Mouse (Mus musculus): ENCODE data around the gene Lman2l.

The Lman2l gene

DNA sequence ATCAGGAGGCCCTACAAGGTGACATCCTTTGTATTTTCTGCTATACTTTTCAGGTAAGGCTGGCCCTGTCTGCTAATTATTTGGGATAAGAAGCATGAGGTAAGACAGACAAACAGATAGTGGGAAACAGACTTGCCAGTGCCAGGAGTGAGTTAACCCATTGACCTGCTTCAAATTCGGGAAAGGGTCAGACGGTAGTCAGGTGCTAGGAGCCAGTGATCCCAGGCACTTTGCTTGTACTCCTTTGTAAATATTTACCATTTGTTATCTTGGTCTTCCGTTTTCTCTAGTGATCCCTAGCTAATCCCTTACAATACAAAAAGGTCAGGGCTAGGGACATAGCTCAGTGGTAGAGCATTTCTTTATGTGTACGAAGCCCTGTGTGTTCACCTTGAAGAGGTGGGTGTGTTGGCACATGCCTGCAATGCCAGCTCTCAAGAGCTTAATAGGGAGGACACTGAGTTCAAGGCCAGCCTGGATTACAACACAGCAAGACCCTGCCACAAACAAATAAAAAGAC lies 20.6 kb upstream of the Lman2l start:
- no peak for ATAC-seq (ENCODE audit: insufficient number of reproducible peaks, low FRiP score, low TSS enrichment)

DNA sequence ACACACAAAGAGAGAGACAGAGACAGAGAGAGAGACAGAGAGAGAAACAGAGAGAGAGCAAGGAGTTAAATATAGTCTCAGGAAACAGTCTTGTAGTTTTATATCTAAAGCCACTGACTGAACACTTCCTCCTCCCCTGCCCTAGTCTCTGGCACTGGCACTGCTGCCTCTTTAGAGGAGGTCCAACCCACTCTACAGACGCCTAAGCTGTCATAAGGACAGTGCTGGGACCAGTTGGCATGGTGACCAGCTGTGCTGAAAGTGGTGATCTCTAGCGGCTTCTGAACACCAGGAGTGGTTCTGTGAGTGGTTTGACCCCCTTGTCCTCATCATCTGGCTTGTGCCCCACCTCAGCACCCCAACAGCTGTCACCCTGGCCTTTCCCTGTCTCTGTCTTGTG lies 16.8 kb upstream of the Lman2l start:
- ATAC-seq (ENCODE audit: insufficient number of reproducible peaks, low FRiP score, low TSS enrichment), result no peak

DNA sequence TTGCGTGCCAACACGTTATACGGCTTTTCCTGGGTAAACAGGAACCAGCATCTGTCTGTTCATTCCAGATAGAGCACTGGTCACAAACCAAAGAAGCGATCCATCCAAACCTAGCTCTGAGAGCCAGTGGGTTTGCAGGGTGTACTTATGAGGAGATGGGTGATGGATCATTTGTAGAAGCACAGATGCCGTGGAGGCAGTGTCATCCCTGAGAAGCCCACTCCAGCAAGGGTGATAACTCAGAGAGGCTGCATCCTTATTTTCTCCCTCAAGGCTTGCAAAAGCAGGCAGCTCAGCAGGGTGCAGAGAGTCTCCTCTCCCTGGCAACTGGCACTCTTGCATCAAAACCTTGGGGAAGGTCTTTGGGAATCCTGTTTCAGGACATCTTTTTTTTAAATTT lies 13.1 kb upstream of the Lman2l start:
- no peak for ATAC-seq (ENCODE audit: insufficient number of reproducible peaks, low FRiP score, low TSS enrichment)

DNA sequence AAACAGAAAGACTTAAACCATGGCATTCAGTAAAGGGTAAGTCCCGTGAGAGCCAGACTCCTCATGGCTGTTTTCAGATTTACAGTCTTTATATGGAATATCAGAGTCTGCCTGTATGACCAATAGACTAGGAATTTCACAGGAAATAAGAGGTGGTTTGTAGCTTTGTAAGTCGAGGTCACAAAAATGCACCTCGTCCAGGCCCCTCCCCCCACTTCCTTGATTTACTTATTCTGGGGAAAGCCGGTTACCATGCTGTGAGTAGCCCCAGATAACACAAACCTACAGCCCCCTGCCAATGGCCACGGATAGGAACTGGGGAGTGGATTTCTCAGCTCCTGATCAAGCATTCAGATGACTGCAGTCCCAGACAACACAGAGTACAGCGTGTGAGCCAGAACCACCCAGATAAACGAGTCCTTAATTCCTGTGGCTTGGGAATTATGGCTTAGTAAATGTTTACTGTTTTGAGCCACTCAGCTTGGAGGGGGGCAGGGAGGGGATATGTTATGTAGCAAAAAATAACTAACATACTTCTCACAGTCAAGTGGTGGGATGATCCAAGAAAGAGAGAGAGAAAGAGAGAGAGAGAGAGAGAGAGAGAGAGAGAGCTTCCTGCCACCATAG lies 12.4 kb upstream of the Lman2l start:
- no peak for ATAC-seq (ENCODE audit: insufficient number of reproducible peaks, low FRiP score, low TSS enrichment)

DNA sequence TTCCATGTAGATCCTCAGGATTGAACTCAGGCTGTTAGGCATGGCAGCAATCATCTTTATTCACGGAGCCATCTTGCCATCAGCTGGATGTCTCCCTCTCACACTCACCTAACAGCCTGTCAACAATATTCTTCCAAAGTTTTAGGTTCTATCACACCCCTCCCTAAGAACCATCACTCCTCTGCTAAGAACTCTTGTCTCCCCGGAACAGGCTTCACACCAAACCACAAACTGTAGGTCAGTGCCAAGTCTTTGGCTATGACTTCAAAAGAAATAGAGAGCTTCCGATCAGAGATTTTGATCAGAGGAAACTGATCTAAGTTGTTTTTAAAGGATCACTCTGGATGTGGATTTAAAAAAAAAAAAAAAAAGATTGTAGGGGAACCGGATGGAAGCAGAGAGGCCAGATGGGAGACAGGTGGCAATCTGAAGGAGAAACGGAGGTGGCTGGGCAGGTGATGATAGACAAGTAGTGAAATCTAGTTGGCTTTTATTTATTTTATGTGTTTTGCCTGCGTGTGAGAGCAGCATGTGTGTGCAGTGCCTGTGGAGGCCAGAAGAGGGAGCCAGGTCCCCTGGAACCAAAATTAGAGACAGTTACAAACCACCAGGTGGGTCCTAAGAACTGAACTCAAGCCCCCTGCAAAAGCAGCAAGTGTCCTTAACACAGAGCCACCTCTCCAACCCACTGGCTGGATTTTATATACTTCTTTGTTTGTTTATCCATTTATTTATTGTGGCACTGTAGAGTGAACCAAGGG lies 9.2 kb upstream of the Lman2l start:
- no peak for ATAC-seq (ENCODE audit: insufficient number of reproducible peaks, low FRiP score, low TSS enrichment)

DNA sequence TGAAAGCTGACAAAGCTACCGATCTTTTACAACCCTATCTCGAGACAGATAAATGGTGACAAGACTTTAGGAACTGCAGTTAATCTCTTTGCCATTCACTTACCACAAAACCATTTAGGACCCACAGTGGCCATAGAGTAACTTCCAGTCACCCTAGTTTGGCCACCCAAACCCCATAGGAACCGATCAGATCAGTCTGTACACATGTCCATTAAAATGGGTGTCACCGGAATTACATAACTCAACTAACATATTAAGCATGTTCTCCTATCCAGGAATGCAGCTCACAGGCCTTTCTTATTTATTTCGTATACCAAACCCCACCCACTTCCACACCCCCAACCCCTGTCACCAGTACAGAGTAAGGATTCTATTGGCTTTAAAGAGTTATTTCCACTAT lies 1.8 kb upstream of the Lman2l start:
- no peak for ATAC-seq (ENCODE audit: insufficient number of reproducible peaks, low FRiP score, low TSS enrichment)

- ATAC-seq (ENCODE audit: insufficient number of reproducible peaks, low FRiP score, low TSS enrichment), result no peak
Observed at GRCm38 (mm10) chr1:36446106-36446824, 1.2 kb upstream of the Lman2l start.

DNA sequence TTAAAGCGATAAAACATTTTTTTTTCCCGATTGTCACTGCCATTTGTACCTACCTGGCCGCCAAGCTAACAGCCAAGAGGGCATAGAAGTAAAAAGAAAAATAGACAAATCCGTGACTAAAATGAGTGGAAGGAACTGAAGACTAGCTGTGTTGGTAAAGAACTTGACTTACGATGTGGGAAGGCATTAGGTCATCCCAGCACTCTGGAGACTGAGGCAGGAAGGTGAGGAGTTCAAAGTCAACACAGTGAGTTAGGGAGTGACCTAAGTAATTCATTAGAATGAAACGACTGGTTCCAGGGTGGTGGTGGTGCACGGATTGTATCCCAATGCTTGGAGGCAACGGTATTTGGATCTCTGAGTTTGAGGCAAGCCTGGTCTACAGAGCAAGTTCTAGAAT lies 437 bp upstream of the Lman2l start:
- ATAC-seq (ENCODE audit: insufficient number of reproducible peaks, low FRiP score, low TSS enrichment), result no peak

GRCm38 (mm10) chr1:36441101-36441500 lies 4.0 kb downstream of the Lman2l start:
- 0 out of 2 replicates have a peak, but pooled peaks have one; percentile 27 for ATAC-seq (ENCODE audit: insufficient number of reproducible peaks, low FRiP score, low TSS enrichment)

GRCm38 (mm10) chr1:36437223-36437622 lies 7.8 kb downstream of the Lman2l start:
- no peak for ATAC-seq (ENCODE audit: insufficient number of reproducible peaks, low FRiP score, low TSS enrichment)

GRCm38 (mm10) chr1:36436515-36436914 lies 8.6 kb downstream of the Lman2l start:
- no peak for ATAC-seq (ENCODE audit: insufficient number of reproducible peaks, low FRiP score, low TSS enrichment)

- no peak for ATAC-seq (ENCODE audit: insufficient number of reproducible peaks, low FRiP score, low TSS enrichment)
Observed at GRCm38 (mm10) chr1:36435071-36435470, 10.0 kb downstream of the Lman2l start.

- no peak for ATAC-seq (ENCODE audit: insufficient number of reproducible peaks, low FRiP score, low TSS enrichment)
Observed at GRCm38 (mm10) chr1:36433616-36434015, 11.5 kb downstream of the Lman2l start.

DNA sequence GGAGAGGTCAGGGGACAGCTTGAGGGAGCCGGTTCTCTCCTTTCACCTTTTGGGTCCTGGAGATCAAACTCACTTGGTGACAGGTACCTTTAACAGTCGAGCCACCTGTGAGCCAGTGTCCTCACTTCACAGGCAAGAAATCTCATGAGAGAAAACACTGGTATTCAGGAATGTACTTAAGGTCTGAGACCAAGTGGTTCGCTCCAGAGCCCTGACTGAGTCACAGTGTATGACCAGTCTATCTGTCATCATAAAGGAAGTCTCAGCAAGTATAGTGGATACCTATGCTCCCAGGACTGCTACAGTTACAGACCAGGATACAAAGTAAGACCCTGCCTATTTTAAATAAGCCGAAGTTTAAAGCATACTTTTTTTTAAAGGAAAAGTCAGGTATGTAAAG lies 12.1 kb downstream of the Lman2l start:
- no peak for ATAC-seq (ENCODE audit: insufficient number of reproducible peaks, low FRiP score, low TSS enrichment)

DNA sequence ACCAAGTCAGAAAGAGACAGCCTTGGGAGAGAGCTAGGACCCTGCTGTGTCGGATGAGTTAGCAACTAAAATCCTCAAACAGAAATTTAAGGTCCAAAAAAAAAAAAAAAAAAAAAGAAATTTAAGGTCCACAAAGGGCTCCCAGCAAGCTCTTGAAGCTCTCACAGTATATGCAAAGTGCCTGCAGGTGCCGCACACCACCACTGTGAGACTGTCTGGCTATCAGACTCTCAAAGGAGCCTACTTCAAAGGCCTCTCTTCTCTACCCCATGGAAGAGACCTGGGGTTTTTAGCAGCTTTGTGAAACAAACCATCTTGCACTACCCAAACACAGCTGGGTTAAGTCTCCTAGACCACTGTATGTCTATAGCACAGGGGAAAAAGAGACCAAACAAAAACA lies 15.6 kb downstream of the Lman2l start:
- ATAC-seq (ENCODE audit: insufficient number of reproducible peaks, low FRiP score, low TSS enrichment), result no peak

- ATAC-seq (ENCODE audit: insufficient number of reproducible peaks, low FRiP score, low TSS enrichment), result no peak
Observed at GRCm38 (mm10) chr1:36404531-36404930, 40.5 kb downstream of the Lman2l start.

DNA sequence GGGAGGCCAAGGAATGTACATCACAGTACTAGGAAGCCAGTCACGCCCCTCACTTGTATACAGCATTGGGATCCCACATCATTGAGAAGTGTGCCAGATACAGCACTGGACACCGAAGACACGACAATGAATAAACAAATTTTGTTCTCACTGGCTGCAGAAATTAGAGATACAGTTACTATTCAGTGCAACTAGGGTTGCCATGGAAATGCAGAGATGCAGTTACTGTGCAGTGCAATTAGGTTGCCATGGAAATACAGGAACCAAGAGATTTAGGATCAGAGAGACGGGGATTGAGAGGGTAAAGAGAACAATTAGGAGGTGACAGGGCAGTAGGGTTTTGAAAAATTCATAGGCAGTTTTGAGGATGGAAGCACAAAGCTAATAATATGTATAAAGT lies 43.6 kb downstream of the Lman2l start:
- ATAC-seq (ENCODE audit: insufficient number of reproducible peaks, low FRiP score, low TSS enrichment), result no peak

- no peak for ATAC-seq (ENCODE audit: insufficient number of reproducible peaks, low FRiP score, low TSS enrichment)
Observed at GRCm38 (mm10) chr1:36397041-36397440, 48.0 kb downstream of the Lman2l start.

GRCm38 (mm10) chr1:36379582-36379981 lies 65.5 kb downstream of the Lman2l start:
- no peak for ATAC-seq (ENCODE audit: insufficient number of reproducible peaks, low FRiP score, low TSS enrichment)

DNA sequence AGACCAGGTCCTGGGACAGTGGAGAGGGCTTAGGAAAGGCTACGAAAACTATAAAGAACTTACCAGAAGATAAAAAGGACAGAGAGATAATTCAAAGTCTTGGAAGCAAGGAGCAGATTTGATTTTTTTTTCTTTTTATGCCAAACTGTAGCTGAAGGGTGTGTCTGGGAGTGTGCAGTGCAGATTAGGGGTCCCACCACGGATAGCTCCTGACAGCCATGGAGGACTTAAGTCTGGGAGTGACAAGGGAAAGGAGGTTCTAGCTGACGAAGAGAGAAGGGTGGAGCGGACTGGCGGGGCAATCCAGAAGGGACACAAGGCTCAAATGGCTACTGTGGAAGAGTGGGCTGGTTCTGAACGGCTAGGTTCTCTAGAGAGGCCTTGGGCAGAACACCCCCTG lies 66.2 kb downstream of the Lman2l start:
- ATAC-seq (ENCODE audit: insufficient number of reproducible peaks, low FRiP score, low TSS enrichment), result no peak
